Mouse (Mus musculus) limb, embryonic 15.5 days (tissue): ENCODE measurements around the gene Ap3d1. TPM values are rescaled to one million over a fixed set of nuclear protein-coding genes. Genes with fewer than 3 reads are reported as not detected.
A peak's percentile ranks its signal among the peaks of the same experiment; 100 is the strongest.

Source experiments
- ATAC-seq: fragments of 200-750 bp; cut with Nextera tagmentation; 2 replicates; pipeline ENCODE4 v1.8.0; 2017; ENCODE audit warnings: low read depth, moderate TSS enrichment; ENCODE audit not compliant: insufficient number of reproducible peaks, low FRiP score, low TSS enrichment
- H3K27ac ChIP-seq: fragments of 300-500 bp; sonication (generic); 2 replicates; pipeline ENCODE4 v1.5.1; 2015; ENCODE audit warnings: moderate library complexity, mild to moderate bottlenecking, inconsistent platforms
- H3K27me3 ChIP-seq: fragments of 300-500 bp; sonication (generic); 2 replicates; pipeline ENCODE4 v1.6.1; 2015; ENCODE audit warnings: inconsistent platforms
- H3K36me3 ChIP-seq: fragments of 300-500 bp; sonication (generic); 2 replicates; pipeline ENCODE4 v1.6.1; 2015; ENCODE audit warnings: inconsistent platforms
- H3K4me1 ChIP-seq: fragments of 300-500 bp; sonication (generic); 2 replicates; pipeline ENCODE4 v1.6.1; 2015; ENCODE audit warnings: inconsistent platforms
- H3K4me2 ChIP-seq: fragments of 300-500 bp; sonication (generic); 2 replicates; pipeline ENCODE4 v1.6.1; 2015; ENCODE audit warnings: mild to moderate bottlenecking, inconsistent platforms
- H3K4me3 ChIP-seq: fragments of 300-500 bp; sonication (generic); 2 replicates; pipeline ENCODE4 v1.5.1; 2015; ENCODE audit warnings: mild to moderate bottlenecking, inconsistent platforms
- H3K9ac ChIP-seq: fragments of 300-500 bp; sonication (generic); 2 replicates; pipeline ENCODE4 v1.6.1; 2015; ENCODE audit warnings: inconsistent platforms
- H3K9me3 ChIP-seq: fragments of 300-500 bp; sonication (generic); 2 replicates; pipeline ENCODE4 v1.6.1; 2016; ENCODE audit warnings: inconsistent platforms
- WGBS: fragments of 180-500 bp; shearing (Covaris S2); methylation state at CpG from one replicate; pipeline ENCODE4 v1.1.7; 2015; 5-methylcytosine and 5-hydroxymethylcytosine counted together
- polyA plus RNA-seq: library from polyadenylated mRNA; unstranded; fragments of >200 nt; fragmentation: Nextera tagmentation; extraction: Ambion mirVana; gene quantifications from 2 replicates; pipeline ENCODE4 v1.2.1, GENCODE M21; 2015

The Ap3d1 gene
- polyA plus RNA-seq, 1 experiment from 2014 or later: 72.3 TPM

DNA sequence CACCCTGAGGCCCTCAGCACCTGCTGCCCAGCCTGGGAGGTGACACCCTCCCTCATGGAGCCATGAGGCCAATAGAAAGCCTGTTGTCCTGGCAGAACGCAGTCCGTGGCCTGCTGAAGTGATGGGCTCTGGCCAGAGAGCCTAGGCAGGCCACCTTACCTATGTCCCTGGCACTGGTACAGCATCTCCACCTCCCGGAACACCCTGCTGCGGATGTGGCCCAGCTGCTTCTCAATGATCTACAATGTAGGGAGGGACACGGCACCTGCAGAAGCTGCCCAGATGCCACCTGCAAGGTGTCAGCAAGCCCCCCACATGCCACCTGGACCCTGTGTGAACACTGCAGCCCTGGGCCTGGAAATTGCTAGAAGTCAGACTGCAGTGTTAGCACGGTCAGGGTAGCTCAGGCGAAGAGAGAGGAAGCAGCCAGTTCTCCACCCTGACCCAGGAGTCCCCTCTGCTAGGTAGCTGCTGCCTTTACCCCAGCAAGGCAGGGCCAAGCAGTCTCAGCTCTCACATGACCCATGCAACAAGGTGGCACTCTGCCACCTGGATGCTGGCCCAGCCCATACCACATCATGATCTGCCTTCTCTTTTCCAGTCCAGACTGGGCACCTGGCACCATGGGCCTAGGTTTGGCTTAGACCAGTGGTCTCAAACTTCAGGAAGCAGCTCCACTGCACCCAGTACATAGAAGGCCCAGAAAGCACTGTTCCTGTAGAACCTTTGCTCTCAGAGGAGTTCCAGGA is 72.2 kb downstream of the Ap3d1 start:
- Histone ChIP-seq H3K27me3 (no peaks in the 10 kb centered on the region), H3K4me1 (peaks cover 91% of the 10 kb centered on the region), H3K4me2 (no peak overlapping the region), H3K9me3 (no peaks in the 10 kb centered on the region), H3K9ac (no peak overlapping the region), H3K27ac (0 out of 2 replicates have a peak overlapping the region, but pooled peaks have one; percentile 2), H3K36me3 (peaks cover 70% of the 10 kb centered on the region), H3K4me3 (no peak overlapping the region)
- 93% methylated on average over 7 of the region's 7 CpGs for WGBS
- no peak for ATAC-seq

DNA sequence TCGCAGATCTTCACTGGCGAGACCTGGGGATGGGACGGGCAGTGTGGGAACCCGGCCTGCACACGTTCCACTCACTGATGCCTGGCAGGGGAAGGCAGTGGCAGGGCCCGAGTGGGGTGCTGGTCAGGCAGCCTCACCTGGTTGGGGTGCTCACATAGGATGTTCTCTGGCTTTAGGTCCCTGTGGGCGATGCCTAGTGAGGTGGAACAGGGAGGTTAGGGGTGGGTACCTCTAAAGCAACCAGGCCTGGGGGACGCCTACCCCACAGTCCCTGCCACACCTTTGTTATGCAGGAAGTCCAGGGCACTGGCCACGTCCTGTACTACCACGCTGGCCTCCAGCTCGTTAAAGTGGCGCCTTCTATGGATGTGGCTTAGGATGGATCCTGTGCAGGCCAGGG is 73.0 kb downstream of the Ap3d1 start:
- Histone ChIP-seq H3K4me2 (no peak overlapping the region), H3K4me3 (no peak overlapping the region), H3K9ac (no peak overlapping the region), H3K27ac (no peak overlapping the region), H3K9me3 (no peaks in the 10 kb centered on the region), H3K27me3 (no peaks in the 10 kb centered on the region), H3K4me1 (peaks cover 91% of the 10 kb centered on the region), H3K36me3 (peaks cover 70% of the 10 kb centered on the region)
- 79% methylated on average over 12 of the region's 12 CpGs for WGBS
- no peak for ATAC-seq

DNA sequence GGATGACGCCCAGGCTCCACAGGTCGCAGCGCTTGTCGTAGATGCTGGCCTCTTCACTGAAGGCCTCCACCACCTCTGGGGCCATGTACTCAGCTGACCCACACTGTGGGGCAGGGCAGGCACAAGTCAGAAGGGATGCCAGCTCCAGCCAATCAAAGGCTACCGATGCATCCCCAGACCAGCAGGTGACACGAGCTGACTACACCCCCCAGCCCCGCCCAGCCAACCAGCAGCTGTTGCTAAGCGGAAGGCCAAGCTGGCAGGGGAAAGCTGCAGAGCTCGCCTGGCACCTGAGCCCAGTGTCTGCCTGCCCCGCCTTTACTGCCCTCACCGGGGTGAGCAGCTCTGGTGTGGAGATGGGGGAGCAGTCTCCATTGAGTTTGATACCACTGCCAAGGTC is 73.5 kb downstream of the Ap3d1 start:
- ATAC-seq: no peak
- no peaks in the 10 kb centered on the region for H3K27me3 ChIP-seq
- H3K27ac ChIP-seq: no peak overlapping the region
- WGBS: 80% methylated on average over 11 of the region's 11 CpGs
- H3K4me1 ChIP-seq: peaks cover 91% of the 10 kb centered on the region
- H3K4me2 ChIP-seq: no peak overlapping the region
- H3K36me3 ChIP-seq: peaks cover 70% of the 10 kb centered on the region
- H3K9ac ChIP-seq: no peak overlapping the region
- no peak overlapping the region for H3K4me3 ChIP-seq
- H3K9me3 ChIP-seq: no peaks in the 10 kb centered on the region

DNA sequence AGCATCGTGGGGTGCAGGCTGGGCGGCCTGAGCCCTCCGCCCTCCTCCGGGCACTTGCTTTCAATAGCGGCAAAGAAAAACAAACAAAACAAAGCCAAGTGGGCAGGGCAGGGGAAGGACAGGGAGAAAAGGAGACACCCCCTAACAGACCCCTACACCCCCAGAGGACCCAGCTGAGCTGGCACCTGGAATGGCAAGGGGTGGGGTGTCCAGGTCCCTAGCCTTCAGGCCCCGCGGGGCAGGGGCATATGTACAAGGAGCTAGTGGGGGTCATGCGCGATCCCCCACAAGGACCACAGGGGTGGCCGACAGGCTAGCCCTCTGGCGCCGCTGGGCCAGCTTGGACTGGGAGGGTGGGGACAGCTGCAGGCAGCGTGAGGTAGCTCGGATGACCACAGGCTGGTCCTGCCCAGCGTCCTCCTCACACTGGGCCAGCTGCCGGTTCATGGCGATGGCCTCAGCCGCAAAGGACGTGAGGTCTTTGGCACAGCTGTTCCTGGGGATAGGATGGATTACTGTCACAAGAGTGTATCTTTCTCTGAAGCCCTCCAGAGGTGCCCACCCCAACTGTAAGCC is 75.1 kb downstream of the Ap3d1 start:
- H3K4me3 ChIP-seq: no peak overlapping the region
- H3K27me3 ChIP-seq: no peaks in the 10 kb centered on the region
- ATAC-seq: no peak
- H3K9ac ChIP-seq: no peak overlapping the region
- H3K4me1 ChIP-seq: peaks cover 77% of the 10 kb centered on the region
- H3K4me2 ChIP-seq: no peak overlapping the region
- peak overlapping the region; percentile 90; the same call in 1 of the 2 replicates for H3K27ac ChIP-seq
- 83% methylated on average over 19 of the region's 19 CpGs for WGBS
- H3K36me3 ChIP-seq: peaks cover 62% of the 10 kb centered on the region
- no peaks in the 10 kb centered on the region for H3K9me3 ChIP-seq

DNA sequence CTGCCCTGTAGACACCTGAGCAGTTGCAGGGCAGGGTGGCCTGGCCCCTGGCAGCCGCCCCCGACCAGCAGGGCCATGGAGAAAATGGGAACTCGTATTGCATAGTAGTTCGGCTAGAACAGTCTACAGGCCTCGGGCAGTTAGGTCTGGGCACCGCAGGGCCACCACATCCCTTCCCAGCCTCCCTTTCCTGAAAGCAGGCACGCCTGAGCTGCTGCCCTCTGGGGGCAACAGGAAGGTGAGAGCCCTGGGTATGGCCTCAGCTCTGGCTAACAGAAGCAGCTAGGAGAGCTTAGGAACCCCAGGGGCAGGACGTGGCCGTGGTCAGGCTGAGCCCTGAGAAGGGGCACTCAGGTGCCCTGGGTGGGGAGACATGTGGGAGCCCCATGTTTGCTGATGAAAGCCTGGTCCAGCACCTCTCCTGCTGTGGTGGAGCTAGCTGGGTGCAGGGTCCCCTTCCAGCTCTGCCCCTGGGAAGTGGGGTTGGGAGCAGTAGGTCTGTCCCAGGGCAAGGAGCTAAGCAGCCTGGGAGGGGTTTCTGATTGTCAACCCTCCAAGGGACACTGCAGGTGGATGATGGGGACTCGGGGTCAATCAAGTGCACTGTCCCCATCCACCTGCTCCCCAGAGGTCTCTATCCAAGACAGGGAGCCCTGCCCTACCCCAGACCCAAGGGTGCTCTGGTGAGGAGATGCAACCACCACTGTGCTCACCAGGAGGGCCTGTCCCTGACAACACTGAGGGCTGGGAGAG is 75.9 kb downstream of the Ap3d1 start:
- H3K4me1 ChIP-seq: peaks cover 70% of the 10 kb centered on the region
- H3K27ac ChIP-seq: peak overlapping the region; percentile 90
- no peak overlapping the region for H3K4me3 ChIP-seq
- no peak for ATAC-seq
- H3K27me3 ChIP-seq: no peaks in the 10 kb centered on the region
- WGBS: 74% methylated on average over 10 of the region's 10 CpGs
- no peak overlapping the region for H3K9ac ChIP-seq
- no peak overlapping the region for H3K4me2 ChIP-seq
- no peaks in the 10 kb centered on the region for H3K9me3 ChIP-seq
- peaks cover 54% of the 10 kb centered on the region for H3K36me3 ChIP-seq

DNA sequence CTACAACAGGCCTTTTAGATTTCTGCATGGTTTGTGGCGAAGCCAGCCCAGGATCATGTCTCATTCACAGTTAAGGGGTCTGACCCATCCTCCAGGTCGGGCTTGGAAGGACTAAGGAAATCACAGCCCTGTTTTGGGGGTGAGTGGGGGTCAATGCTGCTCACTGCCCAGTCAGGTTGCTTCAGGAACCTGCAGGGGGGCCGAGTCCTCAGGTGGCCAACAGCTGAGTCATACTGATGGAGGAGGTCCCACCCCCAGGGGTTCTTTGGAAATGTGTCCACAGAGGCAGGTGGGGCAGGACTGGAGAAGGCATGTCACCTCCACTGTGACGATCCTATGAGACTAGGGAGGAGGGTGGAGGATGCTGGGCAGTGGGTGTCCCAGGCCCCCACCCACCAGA is 76.6 kb downstream of the Ap3d1 start:
- 54% methylated on average over 4 of the region's 4 CpGs for WGBS
- Histone ChIP-seq H3K27me3 (no peaks in the 10 kb centered on the region), H3K36me3 (peaks cover 47% of the 10 kb centered on the region), H3K9ac (no peak overlapping the region), H3K4me1 (peaks cover 66% of the 10 kb centered on the region), H3K27ac (peak overlapping the region; percentile 90), H3K9me3 (no peaks in the 10 kb centered on the region), H3K4me3 (no peak overlapping the region), H3K4me2 (no peak overlapping the region; the same call in 1 of the 2 replicates)
- ATAC-seq: no peak

DNA sequence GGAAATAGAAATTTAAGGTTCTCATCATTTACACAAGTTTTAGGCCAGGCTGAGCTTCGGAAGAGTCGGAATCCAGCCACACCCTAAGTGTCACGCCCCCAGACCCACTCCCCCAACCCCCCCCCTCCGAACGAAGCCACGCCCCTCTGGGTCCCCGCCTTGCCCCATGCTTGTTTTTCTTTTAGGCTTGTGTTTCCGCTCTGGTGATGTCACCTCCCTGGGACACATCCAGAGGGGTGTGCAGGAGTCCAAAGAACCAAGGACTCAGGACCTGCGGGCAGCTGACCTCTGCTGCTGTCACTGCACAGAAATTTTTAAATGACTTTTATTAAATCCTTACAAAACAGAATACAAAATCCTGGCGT is 77.1 kb downstream of the Ap3d1 start:
- WGBS: 10% methylated on average over 10 of the region's 10 CpGs
- peak overlapping the region; percentile 90 for H3K27ac ChIP-seq
- peaks cover 43% of the 10 kb centered on the region for H3K36me3 ChIP-seq
- H3K4me1 ChIP-seq: peaks cover 62% of the 10 kb centered on the region
- H3K9ac ChIP-seq: 0 out of 2 replicates have a peak overlapping the region, but pooled peaks have one; percentile 20
- H3K9me3 ChIP-seq: no peaks in the 10 kb centered on the region
- ATAC-seq: peak; percentile 9; the same call in 1 of the 2 replicates
- H3K27me3 ChIP-seq: no peaks in the 10 kb centered on the region
- peak overlapping the region; percentile 37 for H3K4me2 ChIP-seq
- H3K4me3 ChIP-seq: peak overlapping the region; percentile 20; the same call in 1 of the 2 replicates

DNA sequence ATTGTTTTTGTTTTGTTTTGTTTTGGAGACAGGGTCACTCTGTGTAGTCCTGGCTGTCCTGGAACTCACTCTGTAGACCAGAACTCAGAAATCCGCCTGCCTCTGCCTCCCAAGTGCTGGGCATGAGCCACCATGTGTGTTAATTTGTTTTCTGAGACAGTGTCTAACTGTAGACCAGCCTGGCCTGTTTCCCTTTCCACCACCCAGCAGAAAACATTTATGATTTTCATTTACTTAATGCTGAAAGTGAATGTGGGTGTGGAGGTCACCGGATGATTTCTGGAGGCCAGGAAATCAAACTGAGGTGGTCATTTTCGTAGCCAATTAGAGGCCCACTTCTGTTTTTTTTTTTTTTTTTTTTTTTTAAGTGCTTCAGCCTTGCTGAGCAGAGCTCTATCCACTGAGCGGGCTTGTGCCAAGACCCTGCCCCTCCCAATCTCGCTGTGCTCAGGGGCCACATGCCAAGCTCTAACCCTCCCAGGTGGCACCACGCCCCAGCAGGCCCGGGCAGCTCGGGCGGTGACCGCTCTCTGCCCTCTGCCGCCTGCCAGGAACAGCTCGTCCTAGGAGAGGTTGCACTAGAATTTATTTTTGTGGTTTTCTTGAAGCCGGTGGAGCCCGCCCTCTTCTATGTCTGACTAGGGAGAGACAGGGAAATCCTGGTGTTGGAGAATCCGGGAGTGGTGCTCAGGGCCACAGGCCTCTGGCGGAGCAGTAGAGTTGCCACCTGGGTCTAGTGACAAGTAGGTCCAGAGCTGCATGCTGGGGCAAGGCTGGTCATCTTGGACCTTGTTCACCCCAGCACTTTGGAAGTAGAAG is 77.7 kb downstream of the Ap3d1 start:
- Histone ChIP-seq H3K9ac (0 out of 2 replicates have a peak overlapping the region, but pooled peaks have one; percentile 20), H3K4me3 (peak overlapping the region; percentile 20), H3K27ac (peak overlapping the region; percentile 90), H3K4me2 (peak overlapping the region; percentile 37), H3K9me3 (no peaks in the 10 kb centered on the region), H3K36me3 (peaks cover 37% of the 10 kb centered on the region), H3K4me1 (peaks cover 56% of the 10 kb centered on the region), H3K27me3 (no peaks in the 10 kb centered on the region)
- ATAC-seq: peak; percentile 60
- 17% methylated on average over 16 of the region's 16 CpGs for WGBS

DNA sequence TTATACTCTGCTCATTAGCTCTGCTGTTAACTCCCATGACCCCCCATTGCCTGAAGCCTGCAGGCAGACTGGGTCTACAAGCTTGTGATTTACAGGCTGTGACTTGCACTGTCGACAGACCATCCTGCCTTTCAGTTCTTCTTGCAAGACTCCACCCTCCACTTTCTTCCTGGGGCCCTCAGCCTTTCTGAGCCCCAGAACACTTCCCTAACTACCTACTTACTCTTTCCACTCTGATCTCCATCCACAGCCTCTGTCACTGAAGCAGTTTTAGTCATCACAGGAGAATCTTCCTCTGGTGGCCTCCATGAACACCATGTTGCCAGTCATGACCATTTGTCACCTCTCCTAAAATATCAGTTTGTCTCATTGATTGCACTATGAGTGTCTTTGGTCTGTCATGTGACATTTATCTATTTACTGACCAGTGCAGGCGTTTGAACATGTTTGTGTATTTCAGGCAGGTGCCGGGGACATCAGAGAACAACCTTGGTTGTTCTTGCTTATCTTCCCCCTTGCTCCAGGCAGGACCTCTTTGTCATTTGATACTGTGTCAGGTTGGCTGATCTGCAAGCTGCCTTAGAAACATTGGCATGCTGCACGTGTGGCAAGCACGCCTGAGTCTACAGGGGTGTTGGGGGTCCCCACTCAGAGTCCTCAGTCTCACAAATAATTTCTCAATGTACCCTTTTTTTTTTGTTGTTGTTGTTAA is 78.4 kb downstream of the Ap3d1 start:
- no peak for ATAC-seq
- peaks cover 54% of the 10 kb centered on the region for H3K4me1 ChIP-seq
- no peak overlapping the region for H3K4me3 ChIP-seq
- H3K4me2 ChIP-seq: no peak overlapping the region; the same call in 1 of the 2 replicates
- 18% methylated on average over 5 of the region's 5 CpGs for WGBS
- H3K9ac ChIP-seq: no peak overlapping the region
- no peaks in the 10 kb centered on the region for H3K27me3 ChIP-seq
- H3K9me3 ChIP-seq: no peaks in the 10 kb centered on the region
- H3K27ac ChIP-seq: peak overlapping the region; percentile 90
- H3K36me3 ChIP-seq: peaks cover 29% of the 10 kb centered on the region

DNA sequence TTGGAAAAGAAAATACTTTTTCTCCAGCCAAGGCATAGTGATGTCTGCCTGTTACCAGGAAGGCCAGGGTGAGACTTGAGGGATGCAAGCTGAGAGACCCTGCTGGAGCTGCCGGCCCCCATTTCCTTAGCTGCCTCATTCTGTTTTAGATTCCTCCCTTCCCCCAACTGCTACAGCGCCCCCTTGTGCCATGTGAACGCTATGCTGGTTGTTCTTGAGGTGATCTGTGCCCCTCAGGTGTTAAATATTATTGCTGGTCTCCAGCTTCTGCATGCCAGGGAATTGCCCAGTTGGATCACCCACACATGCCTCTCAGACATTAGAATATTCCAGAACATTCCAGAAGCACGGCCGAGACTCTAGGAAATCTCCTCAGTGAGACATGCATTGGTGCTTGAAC is 80.9 kb downstream of the Ap3d1 start:
- Histone ChIP-seq H3K36me3 (peaks cover 4% of the 10 kb centered on the region; the same call in 1 of the 2 replicates), H3K27ac (no peak overlapping the region), H3K9ac (no peak overlapping the region), H3K4me1 (peaks cover 46% of the 10 kb centered on the region), H3K4me3 (no peak overlapping the region), H3K27me3 (no peaks in the 10 kb centered on the region), H3K9me3 (no peaks in the 10 kb centered on the region), H3K4me2 (no peak overlapping the region)
- 37% methylated on average over 5 of the region's 5 CpGs for WGBS
- no peak for ATAC-seq

DNA sequence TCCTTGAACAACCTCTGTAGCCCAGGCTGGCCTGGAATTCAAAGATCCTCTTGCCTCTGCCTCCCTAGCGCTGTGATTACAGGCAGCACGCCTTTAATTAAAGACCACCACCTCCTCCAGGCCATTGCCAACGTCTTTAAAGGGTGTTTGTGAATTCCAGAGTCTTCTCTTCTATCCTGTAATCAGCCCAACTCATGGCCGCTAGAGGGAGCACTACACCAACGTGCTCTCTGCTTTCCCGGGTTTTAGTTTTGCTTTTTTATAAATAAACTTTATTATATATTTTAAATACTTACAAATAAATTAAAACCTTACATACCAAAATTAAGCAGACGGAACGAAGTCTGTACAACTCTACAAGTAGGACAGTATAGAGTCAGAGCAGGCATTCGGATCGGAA is 82.9 kb downstream of the Ap3d1 start:
- H3K4me2 ChIP-seq: peak overlapping the region; percentile 29; the same call in 1 of the 2 replicates
- no peaks in the 10 kb centered on the region for H3K27me3 ChIP-seq
- H3K9ac ChIP-seq: no peak overlapping the region
- WGBS: 12% methylated on average over 10 of the region's 10 CpGs
- peaks cover 42% of the 10 kb centered on the region for H3K4me1 ChIP-seq
- H3K9me3 ChIP-seq: no peaks in the 10 kb centered on the region
- no peak overlapping the region; the same call in 1 of the 2 replicates for H3K27ac ChIP-seq
- no peak for ATAC-seq
- peak overlapping the region; percentile 14; the same call in 1 of the 2 replicates for H3K4me3 ChIP-seq
- no peaks in the 10 kb centered on the region for H3K36me3 ChIP-seq
